9 mouse cellular contexts compared by ENCODE assay signal in genomic region chr10:42204768-42205412, GRCm38 (mm10).
DNase-seq lines count a peak whose midpoint lies in the region; ATAC-seq and TF ChIP-seq lines count a peak whose summit lies in the region.
"Had no signal": no experiment of that assay in that cellular context is flagged by ENCODE, and none has a peak within 500 bp of the region (broad histone marks: within the 10 kb centered on the region; RNA-seq: fewer than 3 reads in every experiment).

No protein-coding gene starts in this region.

- no peak overlapping the region for H3K4me3 ChIP-seq in stomach, embryonic 14.5 days (ENCODE audit: low read depth, low read length)
- no peak overlapping the region for H3K4me3 ChIP-seq in hindbrain, postnatal 0 days (ENCODE audit: low read length)
- H3K4me3 ChIP-seq: liver, embryonic 13.5 days had no signal

- intact Hi-C loops in left cerebral cortex, postnatal 25 days (cut with DNase I) = no loop called here

- no peaks in the 10 kb centered on the region; the same call in 1 of the 2 replicates for H3K9me3 ChIP-seq in stomach, embryonic 14.5 days (ENCODE audit: control insufficient read depth, low read depth, low read length)
- H3K9me3 ChIP-seq in hindbrain, postnatal 0 days (ENCODE audit: low read length) = no peaks in the 10 kb centered on the region
- H3K9me3 ChIP-seq: liver, embryonic 13.5 days had no signal

- no peak overlapping the region for H3K4me2 ChIP-seq in stomach, embryonic 14.5 days (replicated peaks; ENCODE audit: low read depth, low read length)
- H3K4me2 ChIP-seq in hindbrain, postnatal 0 days (ENCODE audit: low read depth, low read length) = no peak overlapping the region
- H3K4me2 ChIP-seq: liver, embryonic 13.5 days had no signal

- DNase-seq in left cerebral cortex, postnatal 25 days (ENCODE audit: low spot score in 2 of 2) = peak; percentile 15 to 49
- no peak for DNase-seq in left cerebral cortex, adult 9 months (ENCODE audit: low spot score in 2 of 2)
- DNase-seq in gastrocnemius, adult 18-20 months (ENCODE audit: low spot score) = peak; percentile 84
- DNase-seq in heart, postnatal 4 days = peak; percentile 52
- DNase-seq in hindbrain, postnatal 0 days (ENCODE audit: low spot score) = no peak
- no peak for DNase-seq in layer of hippocampus, postnatal 36 days
- no peak for DNase-seq in adrenal gland, postnatal 10 days
- DNase-seq: liver, embryonic 13.5 days had no signal

- WGBS in stomach, embryonic 14.5 days = 43% methylated on average over 20 of the region's 20 CpGs
- WGBS in hindbrain, postnatal 0 days = 69% methylated on average over 20 of the region's 20 CpGs

- 0 out of 2 replicates have a peak overlapping the region, but pooled peaks have one; percentile 14 for H3K9ac ChIP-seq in stomach, embryonic 14.5 days (replicated peaks; ENCODE audit: low read depth, low read length)
- H3K9ac ChIP-seq in hindbrain, postnatal 0 days (replicated peaks; ENCODE audit: low read length) = no peak overlapping the region
- H3K9ac ChIP-seq: liver, embryonic 13.5 days had no signal

- peaks cover 17% of the 10 kb centered on the region for H3K4me1 ChIP-seq in stomach, embryonic 14.5 days (ENCODE audit: control insufficient read depth, insufficient read depth, low read length)
- peaks cover 6% of the 10 kb centered on the region; the same call in 1 of the 2 replicates for H3K4me1 ChIP-seq in hindbrain, postnatal 0 days (ENCODE audit: insufficient read depth, low read length)

- no peak for TF ChIP-seq CTCF in hindbrain, postnatal 0 days (IDR thresholded peaks at IDR 0.05; ENCODE audit: low read depth)

- H3K27me3 ChIP-seq in stomach, embryonic 14.5 days (ENCODE audit: control insufficient read depth, insufficient read depth, low read length) = no peaks in the 10 kb centered on the region
- H3K27me3 ChIP-seq in hindbrain, postnatal 0 days (ENCODE audit: insufficient read depth, low read length) = no peaks in the 10 kb centered on the region
- H3K27me3 ChIP-seq: liver, embryonic 13.5 days had no signal

- H3K36me3 ChIP-seq in stomach, embryonic 14.5 days (ENCODE audit: control insufficient read depth, insufficient read depth, low read length) = no peaks in the 10 kb centered on the region
- H3K36me3 ChIP-seq in hindbrain, postnatal 0 days (ENCODE audit: insufficient read depth, low read length) = no peaks in the 10 kb centered on the region

- ATAC-seq in stomach, embryonic 14.5 days (ENCODE audit: insufficient number of reproducible peaks, insufficient read depth, low FRiP score, low read depth) = no peak
- ATAC-seq in hindbrain, postnatal 0 days = no peak

- H3K27ac ChIP-seq in stomach, embryonic 14.5 days (ENCODE audit: low read length) = peak overlapping the region; percentile 58; the same call in 1 of the 2 replicates
- no peak overlapping the region for H3K27ac ChIP-seq in hindbrain, postnatal 0 days

Comparison
In these comparisons a context has a peak if more than half of its experiments do, and no peak if none do; other contexts are left out.
1. DNase-seq: peak in left cerebral cortex, postnatal 25 days (2 of 2), gastrocnemius, adult 18-20 months (single experiment) and heart, postnatal 4 days (single experiment); none in left cerebral cortex, adult 9 months (0 of 2), hindbrain, postnatal 0 days (single experiment), layer of hippocampus, postnatal 36 days (0 of 2) and adrenal gland, postnatal 10 days (single experiment).